Mouse (Mus musculus) limb, embryonic 10.5 days (tissue): ENCODE measurements around the gene Skor1. TPM values are rescaled to one million over a fixed set of nuclear protein-coding genes. Genes with fewer than 3 reads are reported as not detected.

Experiments used
- DNase-seq: peaks from one replicate; pipeline ENCODE4 v3.0.0-alpha.2; 2017; ENCODE audit warnings: low spot score
- H3K27ac ChIP-seq: fragments of 300-500 bp; sonication (generic); 2 replicates; pipeline ENCODE4 v1.5.1; 2016; ENCODE audit warnings: mild to moderate bottlenecking
- H3K27me3 ChIP-seq: fragments of 300-500 bp; sonication (generic); 2 replicates; pipeline ENCODE4 v1.6.1; 2016; ENCODE audit warnings: low read depth, mild to moderate bottlenecking; ENCODE audit not compliant: poor library complexity, severe bottlenecking
- H3K36me3 ChIP-seq: fragments of 300-500 bp; sonication (generic); 2 replicates; pipeline ENCODE4 v1.6.1; 2016; ENCODE audit warnings: mild to moderate bottlenecking, moderate library complexity
- H3K4me1 ChIP-seq: fragments of 300-500 bp; sonication (generic); 2 replicates; pipeline ENCODE4 v1.6.1; 2016
- H3K4me3 ChIP-seq: fragments of 300-500 bp; sonication (generic); 2 replicates; pipeline ENCODE4 v1.5.1; 2016; ENCODE audit warnings: mild to moderate bottlenecking, moderate library complexity
- H3K9me3 ChIP-seq: fragments of 300-500 bp; sonication (generic); replicated peaks from 2 replicates; pipeline ENCODE4 v1.6.1; 2016; ENCODE audit warnings: mild to moderate bottlenecking
- WGBS: fragments of 180-500 bp; shearing (Covaris S2); methylation state at CpG from one replicate; pipeline ENCODE4 v1.1.7; 2016; 5-methylcytosine and 5-hydroxymethylcytosine counted together
- polyA plus RNA-seq: library from polyadenylated mRNA; unstranded; fragments of >200 nt; fragmentation: Nextera tagmentation; extraction: Ambion mirVana; gene quantifications from 2 replicates; pipeline ENCODE4 v1.2.1, GENCODE M21; 2016

The Skor1 gene
- polyA plus RNA-seq, 1 experiment from 2014 or later = 0.14 TPM

DNA sequence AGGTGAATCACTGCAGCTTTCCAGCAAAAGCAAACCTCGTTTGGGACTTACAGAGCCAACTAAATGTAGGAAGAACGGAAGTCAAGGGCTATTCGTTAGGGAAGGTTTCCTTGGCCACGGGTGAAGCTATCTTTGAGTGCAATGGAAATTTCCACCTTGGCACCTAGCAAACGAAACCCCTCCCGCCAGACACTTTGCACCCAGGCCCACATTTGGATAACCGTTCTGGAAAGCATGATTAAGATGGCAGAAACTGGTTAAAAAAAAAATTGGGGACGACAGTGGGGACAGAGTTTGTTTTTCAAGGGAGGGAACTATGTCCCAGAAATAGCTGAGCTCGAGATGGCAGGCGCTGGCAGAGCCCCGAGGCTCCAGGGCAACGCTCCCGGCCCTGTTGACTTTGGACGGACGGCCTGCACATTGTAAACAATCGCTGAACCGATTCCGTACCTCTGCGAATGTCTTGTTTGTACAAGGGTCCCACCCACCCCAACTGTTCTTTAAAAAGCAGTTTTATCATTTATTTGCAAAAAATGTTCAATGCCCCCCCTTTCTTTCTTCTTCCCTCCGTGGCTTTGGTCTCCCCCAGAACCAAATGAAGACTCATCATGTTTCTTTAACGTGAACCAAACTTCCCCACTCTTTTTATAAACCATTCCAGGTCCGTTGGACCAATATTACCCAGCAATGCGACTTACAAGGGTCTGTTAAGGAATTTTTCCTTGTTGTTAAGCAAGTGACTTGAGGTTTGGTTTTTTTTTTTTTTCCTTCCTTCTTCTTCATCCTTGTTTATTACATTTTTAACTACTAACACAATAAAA, 57.5 kb downstream of the Skor1 start:
- Histone ChIP-seq H3K27me3 (no peaks in the 10 kb centered on the region), H3K9me3 (no peaks in the 10 kb centered on the region), H3K36me3 (no peaks in the 10 kb centered on the region), H3K27ac (peak overlapping the region; percentile 93), H3K4me3 (peak overlapping the region; percentile 49), H3K4me1 (peaks cover 42% of the 10 kb centered on the region)
- peak; percentile 38 for DNase-seq
- WGBS = 23% methylated on average over 23 of the region's 23 CpGs

GRCm38 (mm10) chr9:63089141-63089540, 59.6 kb downstream of the Skor1 start:
- peaks cover 35% of the 10 kb centered on the region for H3K4me1 ChIP-seq
- no peaks in the 10 kb centered on the region for H3K36me3 ChIP-seq
- DNase-seq = no peak
- H3K27me3 ChIP-seq = no peaks in the 10 kb centered on the region
- H3K4me3 ChIP-seq = no peak overlapping the region
- no peak overlapping the region for H3K27ac ChIP-seq
- WGBS = 95% methylated on average over 4 of the region's 4 CpGs
- H3K9me3 ChIP-seq = no peaks in the 10 kb centered on the region

Other genes with a start within 250 kb of the Skor1 start
- 47.4 and 53.9 TPM in 2 replicates for gene Pias1, start 161.0 kb downstream of the Skor1 start, polyA plus RNA-seq
- gene Map2k5, start 228.9 kb upstream of the Skor1 start, polyA plus RNA-seq = 37.4 and 37.7 TPM in 2 replicates